Mouse (Mus musculus) cortical plate, adult 2 months (tissue): ENCODE data around the gene Zdhhc19.

Experiments
- CTCF ChIP-seq: fragments of 200-500 bp; IDR thresholded peaks from 2 replicates; pipeline ENCODE4 v1.5.1; 2011; ENCODE audit warnings: mild to moderate bottlenecking, control low read depth, low read length; ENCODE audit not compliant: insufficient read depth; ENCODE audit errors: extremely low read depth
- POLR2A ChIP-seq: fragments of 200-500 bp; IDR thresholded peaks from 2 replicates; pipeline ENCODE4 v1.6.1; 2011; ENCODE audit warnings: mild to moderate bottlenecking, low read length, control low read depth; ENCODE audit not compliant: insufficient read depth; ENCODE audit errors: extremely low read depth

- TF ChIP-seq CTCF: no peak
- TF ChIP-seq POLR2A: no peak
Observed at GRCm38 (mm10) chr16:32461713-32462112, 34.4 kb upstream of the Zdhhc19 start.
